Mouse (Mus musculus) hindbrain, postnatal 0 days (tissue): Measurements from ENCODE around the gene Eif4ebp2. TPM values are rescaled to one million over a fixed set of nuclear protein-coding genes. Genes with fewer than 3 reads are reported as not detected.

Source experiments
- ATAC-seq: fragments of 200-750 bp; cut with Nextera tagmentation; 2 replicates; pipeline ENCODE4 v1.8.0; 2017; ENCODE audit warnings: mild to moderate bottlenecking, moderate TSS enrichment, moderate library complexity
- DNase-seq: peaks from one replicate; pipeline ENCODE4 v3.0.0-alpha.2; 2015; ENCODE audit warnings: low spot score
- H3K27ac ChIP-seq: fragments of 300-500 bp; sonication (generic); 2 replicates; pipeline ENCODE4 v1.5.1; 2014; ENCODE audit warnings: mild to moderate bottlenecking
- H3K27me3 ChIP-seq: fragments of 300-500 bp; sonication (generic); 2 replicates; pipeline ENCODE4 v1.6.1; 2014; ENCODE audit warnings: low read length, mixed read lengths; ENCODE audit not compliant: insufficient read depth
- H3K36me3 ChIP-seq: fragments of 300-500 bp; sonication (generic); 2 replicates; pipeline ENCODE4 v1.6.1; 2014; ENCODE audit warnings: low read length, mixed read lengths; ENCODE audit not compliant: insufficient read depth
- H3K4me1 ChIP-seq: fragments of 300-500 bp; sonication (generic); 2 replicates; pipeline ENCODE4 v1.6.1; 2014; ENCODE audit warnings: antibody characterized with exemption, low read length, mixed read lengths; ENCODE audit not compliant: insufficient read depth
- H3K4me2 ChIP-seq: fragments of 300-500 bp; sonication (generic); 2 replicates; pipeline ENCODE4 v1.6.1; 2014; ENCODE audit warnings: low read depth, mild to moderate bottlenecking, low read length, moderate library complexity, mixed read lengths
- H3K4me3 ChIP-seq: fragments of 300-500 bp; sonication (generic); 2 replicates; pipeline ENCODE4 v1.5.1; 2014; ENCODE audit warnings: low read length
- H3K9ac ChIP-seq: fragments of 300-500 bp; sonication (generic); replicated peaks from 2 replicates; pipeline ENCODE4 v1.6.1; 2014; ENCODE audit warnings: mild to moderate bottlenecking, low read length, moderate library complexity, mixed read lengths
- H3K9me3 ChIP-seq: fragments of 300-500 bp; sonication (generic); 2 replicates; pipeline ENCODE4 v1.6.1; 2016; ENCODE audit warnings: low read length, mixed read lengths
- CTCF ChIP-seq: IDR thresholded peaks from 2 replicates; pipeline ENCODE4 v1.5.1; 2016; ENCODE audit warnings: antibody characterized with exemption, control low read depth, low read depth
- WGBS: fragments of 180-500 bp; shearing (Covaris S2); extraction: QIAGEN DNeasy Blood & Tissue Kit; methylation state at CpG from one replicate; pipeline ENCODE4 v1.1.7; 2014; 5-methylcytosine and 5-hydroxymethylcytosine counted together
- polyA plus RNA-seq: library from polyadenylated mRNA; unstranded; fragments of >200 nt; fragmentation: Nextera tagmentation; extraction: Ambion mirVana; gene quantifications from 2 replicates; pipeline ENCODE4 v1.2.1, GENCODE M21; 2015
- total RNA-seq: library from RNA; depleted of rRNA; stranded (reverse); fragments of >200 nt; gene quantifications from 2 replicates; pipeline ENCODE4 v1.2.3, GENCODE M21; 2014; rRNA removed

Eif4ebp2 gene
- 16.1 and 16.2 TPM in 2 replicates for total RNA-seq
- polyA plus RNA-seq, result 34.9 and 35.9 TPM in 2 replicates

DNA sequence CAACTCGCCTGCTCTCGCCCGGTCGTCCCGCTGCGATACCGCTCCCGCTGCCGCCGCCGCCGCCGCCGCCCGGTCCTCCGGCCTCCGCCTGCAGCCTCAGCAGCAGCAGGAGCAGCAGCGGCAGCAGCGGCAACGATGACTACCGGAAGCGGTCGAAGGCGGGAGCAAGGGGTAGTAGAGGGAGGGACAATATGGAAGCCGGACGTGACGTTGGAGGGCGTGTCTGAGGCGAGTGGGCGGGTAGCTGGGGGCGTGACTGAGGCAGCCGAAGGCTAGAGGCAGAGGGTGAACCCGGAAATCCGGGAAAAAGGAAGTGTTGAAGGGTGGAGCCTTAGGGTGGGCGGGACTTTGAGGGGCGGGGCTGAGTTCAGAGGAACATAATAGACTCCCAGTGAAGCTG is at the start of gene Eif4ebp2:
TSS of gene Eif4ebp2 (minus strand) at position 17 of the 400 bp plus-strand sequence.
- H3K4me2 ChIP-seq, result peak within 1 kb of the TSS; percentile 89
- no peaks in the 10 kb centered on the region for H3K9me3 ChIP-seq
- H3K9ac ChIP-seq, result peak within 1 kb of the TSS; percentile 91
- TF ChIP-seq CTCF, result no peak
- DNase-seq (peak; percentile 98), ATAC-seq (peak; percentile 99)
- 0% methylated on average over 32 of the region's 36 CpGs for WGBS
- no peaks in the 10 kb centered on the region for H3K36me3 ChIP-seq
- no peaks in the 10 kb centered on the region for H3K27me3 ChIP-seq
- peak within 1 kb of the TSS; percentile 98 for H3K4me3 ChIP-seq
- peak within 1 kb of the TSS; percentile 82 for H3K27ac ChIP-seq
- peaks cover 10% of the 10 kb centered on the region; the same call in 1 of the 2 replicates for H3K4me1 ChIP-seq

DNA sequence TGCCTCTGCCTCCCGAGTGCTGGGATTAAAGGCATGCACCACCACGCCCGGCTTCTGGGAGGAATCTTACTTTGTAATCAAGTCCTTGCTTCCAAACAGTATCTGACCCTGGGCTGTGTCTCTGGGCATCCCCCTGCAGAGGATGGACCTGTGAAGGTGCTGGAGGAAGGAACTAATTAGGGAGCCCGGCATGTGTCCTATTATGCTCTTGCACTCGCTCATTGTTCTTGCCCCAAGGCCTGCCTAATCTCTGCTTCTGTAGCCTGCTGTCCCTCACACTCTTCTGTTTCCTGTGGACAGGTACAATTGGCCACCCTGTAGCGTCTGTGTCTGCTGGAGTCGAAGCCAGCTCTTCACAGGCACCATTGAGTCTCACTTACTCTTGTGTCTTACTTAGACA is 48.3 kb upstream of the Eif4ebp2 start:
- no peak overlapping the region for H3K4me2 ChIP-seq
- no peak for ATAC-seq
- 0 out of 2 replicates have a peak, but pooled peaks cover 4% of the 10 kb centered on the region for H3K4me1 ChIP-seq
- H3K27ac ChIP-seq, result no peak overlapping the region
- H3K9ac ChIP-seq, result no peak overlapping the region
- no peak for TF ChIP-seq CTCF
- H3K27me3 ChIP-seq, result no peaks in the 10 kb centered on the region
- no peak for DNase-seq
- H3K9me3 ChIP-seq, result no peaks in the 10 kb centered on the region
- WGBS, result 59% methylated on average over 7 of the region's 7 CpGs
- no peaks in the 10 kb centered on the region for H3K36me3 ChIP-seq
- H3K4me3 ChIP-seq, result no peak overlapping the region

DNA sequence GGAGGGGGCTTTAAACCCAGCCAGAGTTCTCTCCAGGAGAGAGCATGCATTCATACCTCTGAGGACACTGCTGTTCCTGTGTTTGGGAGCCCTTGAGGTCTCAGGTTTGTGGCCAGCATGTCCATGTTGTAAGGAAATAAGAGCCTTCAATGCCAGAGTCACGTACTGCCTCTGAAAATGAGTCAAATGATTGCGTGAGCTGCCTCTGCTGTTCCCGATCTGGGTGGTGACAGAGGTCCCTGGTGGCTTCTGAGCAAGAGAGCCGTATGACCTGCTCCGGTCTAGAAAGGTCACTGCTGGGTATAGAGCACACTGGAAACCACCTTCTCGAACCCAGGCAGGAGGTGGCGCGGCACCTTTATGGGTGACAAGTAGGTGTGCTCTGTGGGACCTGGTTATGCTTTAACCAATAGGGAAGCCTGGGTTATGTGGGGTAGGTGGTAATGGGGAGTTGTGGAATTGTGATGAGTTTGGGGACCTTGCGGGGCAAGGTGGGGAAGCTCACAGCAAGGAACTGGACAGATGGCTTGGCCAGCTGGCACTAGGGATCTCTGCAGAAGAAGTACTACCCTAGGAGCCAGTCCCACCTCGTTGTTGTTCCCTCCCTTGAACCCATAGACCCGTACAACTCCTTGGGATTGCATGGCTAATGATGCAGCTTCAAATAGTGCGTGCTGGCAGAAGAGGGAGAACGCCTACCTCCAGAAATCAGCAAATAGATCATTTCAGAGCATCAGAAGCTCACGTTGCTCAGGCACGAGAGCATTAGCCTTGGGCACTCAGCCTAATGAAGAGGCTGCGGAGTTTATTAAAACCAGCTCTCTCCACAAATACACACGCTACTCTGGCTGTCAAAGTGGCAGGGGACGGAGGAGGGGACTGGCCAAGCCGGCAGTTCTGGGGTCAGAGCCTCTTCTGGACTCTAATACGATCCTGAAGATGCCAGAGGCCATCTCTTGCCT is 47.3 kb upstream of the Eif4ebp2 start:
- Histone ChIP-seq H3K4me3 (no peak overlapping the region), H3K27ac (no peak overlapping the region), H3K4me1 (0 out of 2 replicates have a peak, but pooled peaks cover 4% of the 10 kb centered on the region), H3K27me3 (no peaks in the 10 kb centered on the region), H3K4me2 (no peak overlapping the region), H3K9me3 (no peaks in the 10 kb centered on the region), H3K36me3 (no peaks in the 10 kb centered on the region), H3K9ac (no peak overlapping the region)
- TF ChIP-seq CTCF, result no peak
- no peak for DNase-seq
- no peak for ATAC-seq
- 66% methylated on average over 20 of the region's 20 CpGs for WGBS

DNA sequence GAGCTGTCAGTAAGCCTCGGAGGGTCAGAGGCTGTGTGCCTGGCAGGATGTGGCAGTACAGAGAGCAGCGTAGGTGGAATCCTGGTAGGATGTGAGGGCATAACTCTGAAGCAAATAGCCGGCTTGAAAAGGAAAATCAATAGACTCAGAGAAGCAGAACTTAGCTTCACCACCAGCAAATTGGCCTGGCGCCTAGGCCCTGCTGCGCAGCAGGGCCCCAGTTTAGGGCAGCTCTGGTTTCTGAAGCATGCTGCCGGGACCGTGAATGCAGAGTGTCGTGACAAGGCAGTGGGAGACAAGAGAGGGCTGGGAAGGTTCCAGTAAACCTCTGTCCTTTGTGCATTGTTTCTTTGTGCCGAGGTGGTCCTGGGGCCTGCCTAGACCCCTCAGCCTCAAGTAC is 43.8 kb upstream of the Eif4ebp2 start:
- no peak for TF ChIP-seq CTCF
- Histone ChIP-seq H3K27ac (no peak overlapping the region), H3K4me2 (no peak overlapping the region), H3K4me1 (0 out of 2 replicates have a peak, but pooled peaks cover 4% of the 10 kb centered on the region), H3K4me3 (no peak overlapping the region), H3K36me3 (no peaks in the 10 kb centered on the region), H3K9me3 (no peaks in the 10 kb centered on the region), H3K27me3 (no peaks in the 10 kb centered on the region), H3K9ac (no peak overlapping the region)
- 31% methylated on average over 9 of the region's 9 CpGs for WGBS
- DNase-seq (peak; percentile 67), ATAC-seq (no peak)

DNA sequence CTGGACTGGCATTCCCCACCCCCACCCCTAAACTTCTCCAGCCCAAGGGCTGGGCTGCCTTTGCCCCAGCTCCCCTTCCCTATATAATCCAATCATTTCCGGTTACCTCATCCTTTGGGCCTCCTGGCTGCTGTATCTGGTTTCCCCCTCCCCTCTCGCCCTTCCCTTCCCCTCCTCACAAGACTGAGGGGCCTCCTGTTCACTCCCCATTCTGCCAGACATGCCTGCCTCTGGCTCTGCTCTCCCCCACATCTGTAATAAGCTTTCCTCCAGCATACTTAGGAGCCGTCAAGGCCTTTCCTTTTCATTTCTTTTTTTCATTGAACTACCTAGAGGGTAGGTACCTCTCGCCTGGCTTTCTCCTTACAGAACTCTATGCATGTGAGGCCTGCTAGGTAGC is 43.0 kb upstream of the Eif4ebp2 start:
- 62% methylated on average over 4 of the region's 4 CpGs for WGBS
- TF ChIP-seq CTCF, result no peak
- no peak for DNase-seq
- Histone ChIP-seq H3K9me3 (no peaks in the 10 kb centered on the region), H3K4me3 (no peak overlapping the region), H3K36me3 (no peaks in the 10 kb centered on the region), H3K27ac (no peak overlapping the region), H3K9ac (no peak overlapping the region), H3K4me2 (no peak overlapping the region), H3K27me3 (no peaks in the 10 kb centered on the region), H3K4me1 (0 out of 2 replicates have a peak, but pooled peaks cover 4% of the 10 kb centered on the region)
- no peak for ATAC-seq

DNA sequence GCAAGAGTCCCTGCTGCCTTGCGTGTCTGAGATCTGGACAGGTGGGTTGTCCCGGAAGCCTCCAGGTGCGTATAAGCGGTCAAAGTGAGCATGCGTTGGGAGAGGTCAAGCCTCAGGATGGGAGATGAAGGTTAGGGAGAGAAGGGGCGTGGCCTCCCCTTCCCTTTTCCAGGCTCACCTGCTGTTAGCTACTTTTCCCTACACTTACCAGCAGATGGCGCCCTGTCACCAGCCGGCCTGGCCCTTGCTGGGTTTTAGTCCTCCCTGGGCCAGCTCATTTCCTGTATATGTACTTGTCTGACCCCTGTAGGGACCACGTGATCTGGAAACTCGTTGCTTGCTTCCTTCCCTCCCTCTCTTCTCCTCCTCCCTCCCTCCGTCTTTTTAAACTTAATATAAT is 39.6 kb upstream of the Eif4ebp2 start:
- peak; percentile 73 for ATAC-seq
- Histone ChIP-seq H3K27me3 (no peaks in the 10 kb centered on the region), H3K9me3 (no peaks in the 10 kb centered on the region), H3K27ac (no peak overlapping the region), H3K36me3 (no peaks in the 10 kb centered on the region), H3K9ac (no peak overlapping the region), H3K4me3 (no peak overlapping the region), H3K4me1 (0 out of 2 replicates have a peak, but pooled peaks cover 4% of the 10 kb centered on the region), H3K4me2 (no peak overlapping the region)
- DNase-seq, result peak; percentile 85
- WGBS, result 13% methylated on average over 11 of the region's 11 CpGs
- TF ChIP-seq CTCF, result peak; percentile 96
